Mouse (Mus musculus): ENCODE results near the gene Tctn1.

Gene Tctn1

GRCm38 (mm10) chr5:122285767-122286150 is 21.5 kb upstream of the Tctn1 start:
- no peak for DNase-seq (ENCODE audit: low read depth, low spot score)

- no peak for DNase-seq (ENCODE audit: low read depth, low spot score)
Measured at GRCm38 (mm10) chr5:122285029-122285766, 20.9 kb upstream of the Tctn1 start.

- DNase-seq (ENCODE audit: low read depth, low spot score), result peak; percentile 81
Measured at GRCm38 (mm10) chr5:122284183-122285028, 20.1 kb upstream of the Tctn1 start, which contains the start of gene Pptc7. Gene Pptc7 (plus strand): TSS chr5:122284365.

GRCm38 (mm10) chr5:122283828-122284182 is 19.5 kb upstream of the Tctn1 start:
- no peak for DNase-seq (ENCODE audit: low read depth, low spot score)

- DNase-seq (ENCODE audit: low read depth, low spot score), result no peak
Measured at GRCm38 (mm10) chr5:122280827-122281462, 16.7 kb upstream of the Tctn1 start.

- DNase-seq (ENCODE audit: low read depth, low spot score), result no peak
Measured at GRCm38 (mm10) chr5:122280422-122280826, 16.2 kb upstream of the Tctn1 start.

- DNase-seq (ENCODE audit: low read depth, low spot score), result no peak
Measured at GRCm38 (mm10) chr5:122279799-122280421, 15.7 kb upstream of the Tctn1 start.

GRCm38 (mm10) chr5:122278946-122279345 is 14.7 kb upstream of the Tctn1 start:
- no peak for DNase-seq (ENCODE audit: low read depth, low spot score)

GRCm38 (mm10) chr5:122274785-122275184 is 10.5 kb upstream of the Tctn1 start:
- no peak for DNase-seq (ENCODE audit: low read depth, low spot score)

GRCm38 (mm10) chr5:122272821-122273220 is 8.6 kb upstream of the Tctn1 start:
- no peak for DNase-seq (ENCODE audit: low read depth, low spot score)

GRCm38 (mm10) chr5:122268858-122269604 is 4.8 kb upstream of the Tctn1 start:
- no peak for DNase-seq (ENCODE audit: low read depth, low spot score)

GRCm38 (mm10) chr5:122267899-122268298 is 3.6 kb upstream of the Tctn1 start:
- peak; percentile 72 for DNase-seq (ENCODE audit: low read depth, low spot score)

- DNase-seq (ENCODE audit: low read depth, low spot score), result no peak
Measured at GRCm38 (mm10) chr5:122267136-122267535, 2.9 kb upstream of the Tctn1 start.

- no peak for DNase-seq (ENCODE audit: low read depth, low spot score)
Measured at GRCm38 (mm10) chr5:122265942-122266341, 1.7 kb upstream of the Tctn1 start.

GRCm38 (mm10) chr5:122265187-122265586 is 927 bp upstream of the Tctn1 start:
- DNase-seq (ENCODE audit: low read depth, low spot score), result no peak

- DNase-seq (ENCODE audit: low read depth, low spot score), result no peak
Measured at GRCm38 (mm10) chr5:122262104-122262503, 2.2 kb downstream of the Tctn1 start.

GRCm38 (mm10) chr5:122258027-122258741 is 6.1 kb downstream of the Tctn1 start:
- DNase-seq (ENCODE audit: low read depth, low spot score), result no peak

GRCm38 (mm10) chr5:122251895-122252606 is 12.2 kb downstream of the Tctn1 start:
- DNase-seq (ENCODE audit: low read depth, low spot score), result no peak

GRCm38 (mm10) chr5:122249281-122249680 is 15.0 kb downstream of the Tctn1 start:
- no peak for DNase-seq (ENCODE audit: low read depth, low spot score)

- DNase-seq (ENCODE audit: low read depth, low spot score), result no peak
Measured at GRCm38 (mm10) chr5:122247934-122248333, 16.3 kb downstream of the Tctn1 start.

Measured in forelimb bud, embryonic 11.5 days (tissue).